Mouse (Mus musculus): ENCODE data around the gene Ube2z.
"Not testable (repeated sequence)": the region's sequence is repeated elsewhere in the genome, so short reads cannot be mapped to it uniquely, and the experiment has no call there.

Ube2z gene

GRCm38 (mm10) chr11:96065215-96065911 lies at the start of gene Ube2z:
Ube2z (minus strand) TSS chr11:96065388.
- H3K27me3 ChIP-seq (ENCODE audit: control insufficient read depth, insufficient read depth, low read length, poor library complexity, severe bottlenecking) = no peaks in the 10 kb centered on the region
- H3K36me3 ChIP-seq (ENCODE audit: control insufficient read depth, insufficient read depth, low read length, poor library complexity, severe bottlenecking) = peaks cover 7% of the 10 kb centered on the region; the same call in 1 of the 2 replicates
- peak; percentile 96 for DNase-seq (ENCODE audit: low read depth, low spot score)

GRCm38 (mm10) chr11:96114077-96114476 lies 48.9 kb upstream of the Ube2z start:
- no peak for DNase-seq (ENCODE audit: low read depth, low spot score)
- H3K27me3 ChIP-seq (ENCODE audit: control insufficient read depth, insufficient read depth, low read length, poor library complexity, severe bottlenecking) = no peaks in the 10 kb centered on the region; the same call in 1 of the 2 replicates
- H3K36me3 ChIP-seq (ENCODE audit: control insufficient read depth, insufficient read depth, low read length, poor library complexity, severe bottlenecking) = no peaks in the 10 kb centered on the region

GRCm38 (mm10) chr11:96111751-96112150 lies 46.6 kb upstream of the Ube2z start, which contains the start of gene Calcoco2:
Calcoco2 (minus strand) TSS chr11:96111964.
- H3K27me3 ChIP-seq (ENCODE audit: control insufficient read depth, insufficient read depth, low read length, poor library complexity, severe bottlenecking) = no peaks in the 10 kb centered on the region; the same call in 1 of the 2 replicates
- no peak for DNase-seq (ENCODE audit: low read depth, low spot score)
- H3K36me3 ChIP-seq (ENCODE audit: control insufficient read depth, insufficient read depth, low read length, poor library complexity, severe bottlenecking) = no peaks in the 10 kb centered on the region

DNA sequence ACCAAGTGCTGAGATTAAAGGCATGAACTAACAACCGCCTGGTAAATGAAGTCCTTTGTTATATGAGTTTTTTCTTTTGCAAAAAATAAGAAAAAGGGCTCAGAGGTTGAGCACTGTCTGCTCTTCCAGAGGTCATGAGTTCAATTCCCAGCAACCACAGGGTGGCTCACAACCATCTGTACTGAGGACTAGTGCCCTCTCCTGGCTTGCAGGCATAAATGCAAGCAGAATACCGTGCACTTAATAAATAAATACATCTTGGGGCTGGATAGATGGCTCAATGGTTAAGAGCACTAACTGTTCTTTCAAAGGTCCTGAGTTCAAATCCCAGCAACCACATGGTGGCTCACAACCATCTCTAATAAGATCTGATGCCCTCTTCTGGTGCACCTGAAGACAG lies 45.8 kb upstream of the Ube2z start:
- not testable (repeated sequence) for H3K27me3 ChIP-seq (ENCODE audit: control insufficient read depth, insufficient read depth, low read length, poor library complexity, severe bottlenecking); DNase-seq (ENCODE audit: low read depth, low spot score); H3K36me3 ChIP-seq (ENCODE audit: control insufficient read depth, insufficient read depth, low read length, poor library complexity, severe bottlenecking)

DNA sequence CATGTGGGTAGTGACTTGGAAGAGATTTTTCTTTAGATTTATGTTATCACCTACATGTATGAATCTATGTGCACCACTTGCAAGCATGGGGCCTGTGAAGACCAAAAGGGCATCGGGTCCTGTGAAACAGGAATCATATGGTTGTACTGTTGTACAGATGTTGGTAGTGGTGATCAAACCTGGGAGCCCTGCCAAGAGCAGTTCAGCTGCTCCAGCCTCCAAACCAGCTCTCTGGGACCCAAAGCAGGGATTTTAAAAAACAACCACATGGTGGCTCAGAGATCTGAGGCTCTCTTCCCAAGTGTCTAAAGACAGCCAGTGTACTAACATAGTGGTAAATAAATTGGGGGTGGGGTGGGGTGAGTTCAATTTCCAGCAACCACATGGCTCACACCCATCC lies 43.2 kb upstream of the Ube2z start:
- no peaks in the 10 kb centered on the region; the same call in 1 of the 2 replicates for H3K27me3 ChIP-seq (ENCODE audit: control insufficient read depth, insufficient read depth, low read length, poor library complexity, severe bottlenecking)

DNA sequence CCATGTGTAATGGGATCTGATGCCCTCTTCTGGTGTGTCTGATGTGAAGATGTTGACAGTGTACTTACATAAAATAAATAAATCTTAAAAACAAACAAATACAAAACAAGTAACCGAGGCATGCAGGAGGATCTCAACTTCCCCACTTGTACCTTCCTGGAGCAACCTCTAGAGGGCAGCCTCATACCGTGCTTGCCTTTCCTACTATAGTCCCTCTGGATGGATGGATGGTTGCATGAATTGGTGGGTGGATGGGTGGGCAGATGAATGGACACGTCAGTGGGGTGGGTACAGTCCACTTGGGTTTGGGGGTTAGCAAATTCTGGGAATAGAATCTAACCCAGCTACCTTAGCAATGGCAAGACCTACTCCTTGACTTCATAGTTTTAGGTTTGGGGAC lies 28.2 kb upstream of the Ube2z start:
- Histone ChIP-seq H3K36me3 (ENCODE audit: control insufficient read depth, insufficient read depth, low read length, poor library complexity, severe bottlenecking) (no peaks in the 10 kb centered on the region), H3K27me3 (ENCODE audit: control insufficient read depth, insufficient read depth, low read length, poor library complexity, severe bottlenecking) (no peaks in the 10 kb centered on the region; the same call in 1 of the 2 replicates)
- peak; percentile 61 for DNase-seq (ENCODE audit: low read depth, low spot score)

More for the DNA sequence above, 43.2 kb upstream of the Ube2z start:
- no peaks in the 10 kb centered on the region for H3K36me3 ChIP-seq (ENCODE audit: control insufficient read depth, insufficient read depth, low read length, poor library complexity, severe bottlenecking)
- no peak for DNase-seq (ENCODE audit: low read depth, low spot score)

- H3K36me3 ChIP-seq (ENCODE audit: control insufficient read depth, insufficient read depth, low read length, poor library complexity, severe bottlenecking) = no peaks in the 10 kb centered on the region
- no peak for DNase-seq (ENCODE audit: low read depth, low spot score)
- no peaks in the 10 kb centered on the region; the same call in 1 of the 2 replicates for H3K27me3 ChIP-seq (ENCODE audit: control insufficient read depth, insufficient read depth, low read length, poor library complexity, severe bottlenecking)
These were observed 27.6 kb upstream of the Ube2z start for GRCm38 (mm10) chr11:96092674-96093291.

DNA sequence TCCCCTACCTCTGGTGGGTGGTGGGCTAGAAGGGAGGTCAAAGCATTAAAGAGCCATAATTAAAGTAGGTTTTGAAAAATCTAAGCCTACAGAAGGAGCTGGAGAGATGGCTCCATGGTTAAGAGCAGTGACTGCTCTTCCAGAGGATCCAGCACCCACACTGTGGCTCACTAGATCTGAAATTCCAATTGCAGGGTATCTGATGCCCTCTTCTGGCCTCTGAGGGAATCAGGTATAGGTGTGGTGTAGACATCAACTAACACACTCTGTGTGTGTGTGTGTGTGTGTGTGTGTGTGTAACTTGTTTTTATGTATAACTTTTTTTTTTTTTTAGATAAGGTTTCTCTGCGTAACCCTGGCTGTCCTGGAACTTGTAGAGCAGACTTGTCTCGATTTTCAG lies 25.9 kb upstream of the Ube2z start:
- no peaks in the 10 kb centered on the region; the same call in 1 of the 2 replicates for H3K27me3 ChIP-seq (ENCODE audit: control insufficient read depth, insufficient read depth, low read length, poor library complexity, severe bottlenecking)
- peak; percentile 51 for DNase-seq (ENCODE audit: low read depth, low spot score)

DNA sequence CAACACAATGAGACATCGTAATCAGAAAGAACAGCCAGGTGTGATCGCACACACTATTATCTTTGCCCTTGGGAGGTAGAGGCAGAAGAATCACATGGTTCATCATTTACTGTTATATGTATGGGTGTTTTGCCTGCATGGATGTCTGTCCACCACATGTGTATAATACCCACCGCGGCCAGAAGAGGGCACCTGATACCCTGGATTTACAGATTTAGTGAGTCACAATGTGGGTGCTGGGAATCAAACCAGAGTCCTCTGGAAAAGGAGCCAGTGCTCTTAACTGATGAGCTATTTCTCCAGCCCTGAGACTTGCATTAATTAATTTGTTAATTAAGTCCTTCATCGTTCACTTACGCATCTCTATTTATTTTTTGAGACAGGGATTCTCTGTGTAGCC lies 22.8 kb upstream of the Ube2z start:
- Histone ChIP-seq H3K27me3 (ENCODE audit: control insufficient read depth, insufficient read depth, low read length, poor library complexity, severe bottlenecking) (no peaks in the 10 kb centered on the region; the same call in 1 of the 2 replicates), H3K36me3 (ENCODE audit: control insufficient read depth, insufficient read depth, low read length, poor library complexity, severe bottlenecking) (no peaks in the 10 kb centered on the region)
- no peak for DNase-seq (ENCODE audit: low read depth, low spot score)

More for the DNA sequence above, 25.9 kb upstream of the Ube2z start:
- no peaks in the 10 kb centered on the region for H3K36me3 ChIP-seq (ENCODE audit: control insufficient read depth, insufficient read depth, low read length, poor library complexity, severe bottlenecking)

- no peaks in the 10 kb centered on the region for H3K27me3 ChIP-seq (ENCODE audit: control insufficient read depth, insufficient read depth, low read length, poor library complexity, severe bottlenecking)
- no peak for DNase-seq (ENCODE audit: low read depth, low spot score)
- H3K36me3 ChIP-seq (ENCODE audit: control insufficient read depth, insufficient read depth, low read length, poor library complexity, severe bottlenecking) = no peaks in the 10 kb centered on the region
These were observed 17.5 kb upstream of the Ube2z start for GRCm38 (mm10) chr11:96082682-96083081.

GRCm38 (mm10) chr11:96080736-96081135 lies 15.5 kb upstream of the Ube2z start:
- Histone ChIP-seq H3K36me3 (ENCODE audit: control insufficient read depth, insufficient read depth, low read length, poor library complexity, severe bottlenecking) (no peaks in the 10 kb centered on the region), H3K27me3 (ENCODE audit: control insufficient read depth, insufficient read depth, low read length, poor library complexity, severe bottlenecking) (no peaks in the 10 kb centered on the region)
- no peak for DNase-seq (ENCODE audit: low read depth, low spot score)

DNA sequence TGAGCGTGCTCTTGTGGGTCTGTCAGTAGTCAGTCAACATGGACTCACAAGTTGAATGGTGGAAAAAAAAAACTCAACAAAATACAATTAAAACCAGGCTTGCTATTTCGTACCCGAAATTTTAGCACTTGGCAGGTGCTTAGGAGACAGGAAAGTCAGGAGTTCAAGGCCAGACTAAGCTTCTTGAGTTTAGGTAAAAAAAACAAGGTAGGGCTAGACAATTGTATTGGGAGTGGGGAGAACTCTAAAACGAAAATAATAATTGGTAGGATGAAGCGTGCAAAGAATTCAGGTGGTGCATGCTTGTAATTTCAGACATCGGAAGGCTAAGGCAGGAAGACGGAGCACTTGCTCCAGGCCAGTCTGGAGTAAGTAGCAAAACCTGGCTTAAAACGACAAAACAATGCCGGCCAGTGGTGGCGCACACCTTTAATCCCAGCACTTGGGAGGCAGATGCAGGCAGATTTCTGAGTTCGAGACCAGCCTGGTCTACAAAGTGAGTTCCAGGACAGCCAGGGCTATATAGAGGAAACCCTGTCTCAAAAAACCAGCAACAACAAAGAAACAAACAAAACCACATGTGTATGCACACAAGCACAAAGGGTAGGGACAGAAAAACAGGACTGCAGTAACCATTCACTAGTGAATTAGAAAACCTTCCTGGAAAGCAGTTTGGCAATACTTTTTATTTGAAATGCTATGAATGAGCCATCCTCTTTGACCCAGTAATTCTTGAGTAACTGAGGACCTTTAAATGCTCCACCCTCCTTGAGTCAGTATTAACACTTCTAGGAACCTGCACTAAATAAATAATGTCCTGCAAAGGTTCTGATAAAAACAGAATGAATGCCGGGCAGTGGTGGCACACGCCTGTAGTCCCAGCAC lies 11.3 kb upstream of the Ube2z start:
- DNase-seq (ENCODE audit: low read depth, low spot score) = no peak
- Histone ChIP-seq H3K27me3 (ENCODE audit: control insufficient read depth, insufficient read depth, low read length, poor library complexity, severe bottlenecking) (no peaks in the 10 kb centered on the region), H3K36me3 (ENCODE audit: control insufficient read depth, insufficient read depth, low read length, poor library complexity, severe bottlenecking) (no peaks in the 10 kb centered on the region)

GRCm38 (mm10) chr11:96075509-96076220 lies 10.5 kb upstream of the Ube2z start, which contains the start of gene Atp5g1:
Atp5g1 (minus strand) TSS chr11:96075670.
- Histone ChIP-seq H3K27me3 (ENCODE audit: control insufficient read depth, insufficient read depth, low read length, poor library complexity, severe bottlenecking) (no peaks in the 10 kb centered on the region), H3K36me3 (ENCODE audit: control insufficient read depth, insufficient read depth, low read length, poor library complexity, severe bottlenecking) (0 out of 2 replicates have a peak, but pooled peaks cover 2% of the 10 kb centered on the region)
- DNase-seq (ENCODE audit: low read depth, low spot score) = peak; percentile 100

DNA sequence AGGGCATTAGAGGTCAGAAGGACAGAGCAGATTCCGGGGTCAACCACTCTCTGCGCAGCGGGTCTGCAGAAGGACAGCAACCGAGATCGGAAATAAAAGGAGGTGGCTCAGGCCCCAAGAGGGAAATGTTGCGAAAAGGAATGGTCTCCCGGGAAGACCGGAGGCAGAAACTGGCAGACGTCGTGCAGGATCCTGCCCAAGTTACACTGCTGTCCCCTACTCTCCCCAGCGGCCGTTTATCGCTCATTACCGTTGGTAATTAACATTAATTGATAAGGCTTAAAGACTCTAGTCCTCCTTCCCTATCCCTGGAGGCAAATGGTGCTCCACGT lies 10.0 kb upstream of the Ube2z start:
- H3K36me3 ChIP-seq (ENCODE audit: control insufficient read depth, insufficient read depth, low read length, poor library complexity, severe bottlenecking) = 0 out of 2 replicates have a peak, but pooled peaks cover 6% of the 10 kb centered on the region
- no peak for DNase-seq (ENCODE audit: low read depth, low spot score)

More for the DNA sequence above, 10.0 kb upstream of the Ube2z start:
- H3K27me3 ChIP-seq (ENCODE audit: control insufficient read depth, insufficient read depth, low read length, poor library complexity, severe bottlenecking) = no peaks in the 10 kb centered on the region

All from splenic B cell, adult 2 months (primary cell).